10 mouse cellular contexts compared by ENCODE assay signal in genomic region chr8:79297763-79298162, GRCm38 (mm10). TPM values are rescaled to one million over a fixed set of nuclear protein-coding genes. Genes with fewer than 3 reads are reported as not detected.
DNase-seq lines count a peak whose midpoint lies in the region; ATAC-seq and TF ChIP-seq lines count a peak whose summit lies in the region.
"Had no signal": no experiment of that assay in that cellular context is flagged by ENCODE, and none has a peak within 500 bp of the region (broad histone marks: within the 10 kb centered on the region; RNA-seq: fewer than 3 reads in every experiment).

No protein-coding gene starts in this region.

- WGBS in liver, embryonic 12.5 days (ENCODE audit: insufficient replicate concordance), result 55% methylated on average over 3 of the region's 3 CpGs
- 57% methylated on average over 3 of the region's 3 CpGs for WGBS in liver, postnatal 0 days (ENCODE audit: insufficient replicate concordance)

- peak; percentile 58 for DNase-seq in liver
- DNase-seq in adrenal gland, postnatal 36 days, result peak; percentile 79 to 87
- peak; percentile 32 to 82 for DNase-seq in frontal cortex, adult 2 months (ENCODE audit: extremely low spot score in 1 of 2, low spot score in 1 of 2)
- DNase-seq in kidney, postnatal 14 days, result peak; percentile 84
- DNase-seq in liver, postnatal 0 days, result peak; percentile 70
- peak; percentile 47 for DNase-seq in right cerebral cortex, postnatal 25 days

- peaks cover 23% of the 10 kb centered on the region for H3K4me1 ChIP-seq in liver, embryonic 12.5 days
- H3K4me1 ChIP-seq in liver, postnatal 0 days (ENCODE audit: insufficient read depth), result peaks cover 17% of the 10 kb centered on the region; the same call in 1 of the 2 replicates

- H3K27me3 ChIP-seq in liver, embryonic 12.5 days (replicated peaks), result no peaks in the 10 kb centered on the region
- H3K27me3 ChIP-seq in liver, postnatal 0 days (ENCODE audit: insufficient read depth, low read length), result no peaks in the 10 kb centered on the region

- no peak overlapping the region for H3K9ac ChIP-seq in liver, embryonic 12.5 days
- H3K9ac ChIP-seq in liver, postnatal 0 days (replicated peaks), result no peak overlapping the region

- no peak for TF ChIP-seq EP300 in liver, postnatal 0 days (IDR thresholded peaks at IDR 0.05; ENCODE audit: low read depth)

- H3K4me2 ChIP-seq in liver, embryonic 12.5 days, result no peak overlapping the region
- no peak overlapping the region for H3K4me2 ChIP-seq in liver, postnatal 0 days (ENCODE audit: low read depth, low read length)

- no peak for ATAC-seq in liver, embryonic 12.5 days
- no peak for ATAC-seq in liver, postnatal 0 days
- no peak for ATAC-seq in granulocyte monocyte progenitor cell, adult 5-6 weeks (replicated peaks; ENCODE audit: poor library complexity, severe bottlenecking)

- peak; percentile 84 for TF ChIP-seq CTCF in liver, postnatal 0 days (IDR thresholded peaks at IDR 0.05; ENCODE audit: low read depth)

- H3K9me3 ChIP-seq in liver, embryonic 12.5 days (replicated peaks), result no peaks in the 10 kb centered on the region
- H3K9me3 ChIP-seq in liver, postnatal 0 days (ENCODE audit: low read length), result no peaks in the 10 kb centered on the region

- H3K4me3 ChIP-seq in liver, embryonic 12.5 days, result no peak overlapping the region
- no peak overlapping the region for H3K4me3 ChIP-seq in liver, postnatal 0 days (ENCODE audit: low read depth, low read length)
- H3K4me3 ChIP-seq: erythroblast, embryonic 14.5 days had no signal

- no peaks in the 10 kb centered on the region for H3K36me3 ChIP-seq in liver, embryonic 12.5 days
- no peaks in the 10 kb centered on the region for H3K36me3 ChIP-seq in liver, postnatal 0 days (replicated peaks; ENCODE audit: insufficient read depth, low read length)

- H3K27ac ChIP-seq in liver, embryonic 12.5 days, result no peak overlapping the region
- no peak overlapping the region for H3K27ac ChIP-seq in liver, postnatal 0 days (ENCODE audit: low read depth)

RNA-seq across cellular contexts. Expression of gene Mmaa, which starts 3.0 kb away (rescaled TPM):
- polyA plus RNA-seq in liver, embryonic 12.5 days (2016; fragmentation: Nextera tagmentation; extraction: Ambion mirVana), result 5.4 and 5.9 TPM in 2 replicates
- 10 to 100 TPM; 31.2 to 32.9 TPM for total RNA-seq in adrenal gland, postnatal 36 days (2021)
- polyA plus RNA-seq in frontal cortex, adult 2 months (2012; rRNA removed), result 30.9 and 33.3 TPM in 2 replicates
- polyA plus RNA-seq in liver, postnatal 0 days (2015; fragmentation: Nextera tagmentation; extraction: Ambion mirVana), result 6.3 and 7.2 TPM in 2 replicates
- 2.0 and 2.5 TPM in 2 replicates for total RNA-seq in granulocyte monocyte progenitor cell, adult 5-6 weeks (2014; fragmentation: Nextera tagmentation)
- 3.6 and 7.0 TPM in 2 replicates for total RNA-seq in granulocyte monocyte progenitor cell, adult 5-6 weeks (2017)

RNA-seq across cellular contexts. Expression of gene 1700011L22Rik, which starts 49.4 kb away (rescaled TPM):
- not detected in 2 replicates for polyA plus RNA-seq in liver, embryonic 12.5 days (2016; fragmentation: Nextera tagmentation; extraction: Ambion mirVana)
- total RNA-seq in adrenal gland, postnatal 36 days (2021), result not detected
- not detected in 2 replicates for polyA plus RNA-seq in frontal cortex, adult 2 months (2012; rRNA removed)
- not detected in 2 replicates for polyA plus RNA-seq in liver, postnatal 0 days (2015; fragmentation: Nextera tagmentation; extraction: Ambion mirVana)
- not detected in 2 replicates for total RNA-seq in granulocyte monocyte progenitor cell, adult 5-6 weeks (2014; fragmentation: Nextera tagmentation)
- total RNA-seq in granulocyte monocyte progenitor cell, adult 5-6 weeks (2017), result not detected in 2 replicates
- total RNA-seq: neutrophil, adult 5-6 weeks had no signal
- polyA plus RNA-seq: erythroblast, embryonic 14.5 days had no signal
